Mouse (Mus musculus) naive thymus-derived CD4-positive, alpha-beta T cell, adult 2 months (primary cell): ENCODE results near the gene Wipf1.

Experiments used
- DNase-seq: peaks from one replicate; pipeline ENCODE4 v3.0.0-alpha.2; 2011; ENCODE audit warnings: low read depth

The Wipf1 gene

GRCm38 (mm10) chr2:73385172-73385571 is 144.4 kb downstream of the Wipf1 start:
- DNase-seq: peak; percentile 46

- DNase-seq: no peak
Observed at GRCm38 (mm10) chr2:73380298-73380975, 149.1 kb downstream of the Wipf1 start.

- no peak for DNase-seq
Observed at GRCm38 (mm10) chr2:73379656-73380055, 149.9 kb downstream of the Wipf1 start.
